Mouse (Mus musculus) CH12.LX (cell line): ENCODE measurements around the gene Nfu1.

Experiments
- BHLHE40 ChIP-seq: IDR thresholded peaks from 2 replicates; pipeline ENCODE4 v1.6.1; 2011; ENCODE audit warnings: mild to moderate bottlenecking, low read depth, low read length, improper control_type of control experiment
- CTCF ChIP-seq, 2 experiments: IDR thresholded peaks in 1 of 2; conservative IDR thresholded peaks in 1 of 2; 2 replicates each; pipeline ENCODE4 v1.5.1; 2011 to 2012; ENCODE audit warnings: low read depth in 2 of 2, low read length in 2 of 2, improper control_type of control experiment in 1 of 2, inconsistent platforms in 1 of 2, mild to moderate bottlenecking in 1 of 2, moderate library complexity in 1 of 2
- NELFE ChIP-seq: IDR thresholded peaks from 2 replicates; pipeline ENCODE4 v1.6.1; 2011; ENCODE audit warnings: low read depth, low read length, improper control_type of control experiment
- POLR2A ChIP-seq: IDR thresholded peaks from 2 replicates; pipeline ENCODE4 v1.6.1; 2011; ENCODE audit warnings: low read depth, mild to moderate bottlenecking, improper control_type of control experiment, low read length
- POLR2AphosphoS2 ChIP-seq: IDR thresholded peaks from 2 replicates; pipeline ENCODE4 v1.6.1; 2011; ENCODE audit warnings: low read depth, low read length, improper control_type of control experiment
- RCOR1 ChIP-seq: conservative IDR thresholded peaks from 2 replicates; pipeline ENCODE4 v1.6.1; 2012; ENCODE audit warnings: low read depth, mild to moderate bottlenecking, inconsistent platforms, low read length, improper control_type of control experiment
- SIN3A ChIP-seq: IDR thresholded peaks from 2 replicates; pipeline ENCODE4 v1.6.1; 2012; ENCODE audit warnings: low read length, improper control_type of control experiment, inconsistent platforms
- USF2 ChIP-seq: conservative IDR thresholded peaks from 2 replicates; pipeline ENCODE4 v1.6.1; 2011; ENCODE audit warnings: low read depth, low read length, improper control_type of control experiment
- ZKSCAN1 ChIP-seq: IDR thresholded peaks from 2 replicates; pipeline ENCODE4 v1.6.1; 2012; ENCODE audit warnings: low read depth, inconsistent platforms, low read length, improper control_type of control experiment, borderline replicate concordance

GRCm38 (mm10) chr6:87054193-87054592 is 45.2 kb downstream of the Nfu1 start:
- TF ChIP-seq POLR2AphosphoS2 = no peak
- TF ChIP-seq SIN3A = no peak
- TF ChIP-seq NELFE = no peak
- no peak for TF ChIP-seq ZKSCAN1
- TF ChIP-seq POLR2A = no peak
- TF ChIP-seq CTCF (conservative IDR thresholded peaks at IDR 0.05 in 1 of 2, IDR thresholded peaks at IDR 0.05 in 1 of 2; ENCODE audit: low read depth in 2 of 2, low read length in 2 of 2) = no peak
- no peak for TF ChIP-seq USF2
- peak; percentile 96 for TF ChIP-seq BHLHE40
- TF ChIP-seq RCOR1 = no peak
